Mouse (Mus musculus) neutrophil, adult 5-6 weeks (primary cell): ENCODE measurements at regions not wholly inside any gene's neighbourhood (a gene's known extent, or its start where the extent isn't known, plus 50 kb on each side); places are given as distances from the start of the nearest gene placed in this dataset.

ENCODE experiments used
- ATAC-seq: fragments of 151-379, 151-347 bp; 2 replicates; pipeline ENCODE4 v1.8.0; 2017; ENCODE audit warnings: mild to moderate bottlenecking, moderate TSS enrichment; ENCODE audit not compliant: insufficient number of reproducible peaks, poor library complexity, low FRiP score, severe bottlenecking; ENCODE audit errors: extremely low read depth

GRCm38 (mm10) chr15:24827881-24828280 lies 585.7 kb downstream of the Basp1 start:
- no peak for ATAC-seq

DNA sequence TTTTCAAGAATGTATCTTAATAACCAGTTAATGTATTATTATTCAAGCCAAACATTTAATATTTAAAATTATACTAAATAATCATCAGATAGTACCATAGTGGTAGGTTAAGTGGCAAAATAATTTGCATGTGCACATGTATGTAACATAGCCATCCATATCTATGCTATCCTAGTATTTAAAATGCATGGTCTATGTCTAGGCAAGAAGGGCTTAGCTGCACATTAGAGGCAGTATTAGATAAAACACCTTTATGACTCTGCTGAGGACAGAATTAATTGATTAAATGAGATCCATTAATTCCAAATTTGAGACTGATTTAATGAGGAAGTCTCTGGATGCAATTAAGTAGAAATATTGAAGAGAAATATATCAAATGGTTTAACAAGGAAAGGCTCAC lies 586.3 kb downstream of the Basp1 start:
- no peak for ATAC-seq

GRCm38 (mm10) chr15:24796836-24797235 lies 616.7 kb downstream of the Basp1 start:
- no peak for ATAC-seq

GRCm38 (mm10) chr15:24793381-24793780 lies 620.2 kb downstream of the Basp1 start:
- no peak for ATAC-seq

DNA sequence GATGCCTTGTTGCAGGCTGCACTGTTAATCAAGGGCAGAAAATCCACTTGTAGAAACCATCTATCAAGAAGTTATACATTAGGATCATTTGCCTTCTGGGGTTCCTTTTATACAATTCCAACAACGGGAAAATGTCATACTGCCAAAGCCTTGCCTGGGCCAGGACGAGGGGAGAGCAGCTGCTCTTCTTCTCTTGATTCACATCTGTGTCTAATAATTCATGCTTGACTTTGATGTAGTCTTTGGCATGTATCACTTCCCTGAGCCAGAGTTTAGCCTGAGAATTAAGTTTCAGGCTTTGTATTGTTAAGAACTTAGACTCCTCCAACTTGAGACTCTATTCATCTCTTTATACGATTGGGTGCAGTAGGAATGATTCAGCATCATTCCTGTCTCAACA lies 627.2 kb downstream of the Basp1 start:
- ATAC-seq = no peak

DNA sequence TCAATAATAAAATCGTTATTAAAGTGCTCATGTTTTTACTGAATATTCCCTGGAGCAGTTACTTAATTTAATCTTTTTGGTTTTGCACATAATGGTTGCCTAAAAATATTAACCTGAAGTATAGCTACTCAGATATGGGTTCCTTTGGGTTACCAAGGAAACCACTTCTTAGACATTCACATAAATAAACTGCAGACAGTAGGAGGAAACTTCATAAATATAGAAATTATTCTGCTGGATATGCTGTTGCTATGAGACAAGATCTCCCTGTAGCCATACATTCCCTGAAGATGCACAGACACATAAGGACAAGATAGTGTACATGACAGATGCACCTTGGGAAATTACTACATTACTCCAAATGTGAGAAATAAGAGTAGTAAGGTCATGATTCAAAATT lies 635.3 kb downstream of the Basp1 start:
- ATAC-seq = no peak

- no peak for ATAC-seq
These were observed 661.9 kb downstream of the Basp1 start for GRCm38 (mm10) chr15:24751480-24752157.

DNA sequence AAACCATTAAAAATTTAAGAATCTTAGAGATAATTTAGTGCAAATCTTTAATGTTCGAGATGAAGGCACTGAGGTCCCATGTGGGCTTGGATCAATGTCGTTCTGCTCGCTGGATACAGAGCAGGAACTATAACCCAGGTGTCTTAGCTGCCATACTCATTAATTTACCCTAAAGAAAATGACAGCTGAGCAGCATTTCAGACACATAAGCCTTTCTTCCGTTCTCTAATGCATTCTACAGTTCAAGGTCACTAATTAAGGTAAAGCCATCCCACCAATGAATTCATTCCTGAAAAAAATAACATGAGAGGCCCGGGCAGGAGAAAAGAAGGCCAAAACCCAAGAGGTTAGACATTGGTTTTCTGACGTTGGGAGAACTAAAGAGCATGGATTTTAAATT lies 670.3 kb downstream of the Basp1 start:
- ATAC-seq = no peak

DNA sequence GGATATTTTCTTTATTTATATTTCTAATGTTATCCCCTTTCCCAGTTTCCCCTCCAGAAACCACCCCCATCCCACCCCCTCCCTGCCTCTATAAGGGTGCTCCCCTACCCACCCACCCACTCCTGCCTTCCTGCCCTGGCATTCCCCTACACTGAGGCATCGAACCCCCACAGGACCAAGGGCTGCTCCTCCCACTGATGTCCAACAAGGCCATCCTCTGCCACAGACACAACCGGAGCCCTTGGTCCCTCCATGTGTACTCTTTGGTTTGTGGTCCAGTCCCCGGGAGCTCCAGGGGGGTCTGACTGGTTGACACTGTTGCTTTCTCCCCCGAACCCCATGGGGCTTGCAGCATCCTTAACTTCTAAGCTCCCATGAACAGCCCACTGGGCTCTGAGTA lies 688.4 kb downstream of the Basp1 start:
- no peak for ATAC-seq

DNA sequence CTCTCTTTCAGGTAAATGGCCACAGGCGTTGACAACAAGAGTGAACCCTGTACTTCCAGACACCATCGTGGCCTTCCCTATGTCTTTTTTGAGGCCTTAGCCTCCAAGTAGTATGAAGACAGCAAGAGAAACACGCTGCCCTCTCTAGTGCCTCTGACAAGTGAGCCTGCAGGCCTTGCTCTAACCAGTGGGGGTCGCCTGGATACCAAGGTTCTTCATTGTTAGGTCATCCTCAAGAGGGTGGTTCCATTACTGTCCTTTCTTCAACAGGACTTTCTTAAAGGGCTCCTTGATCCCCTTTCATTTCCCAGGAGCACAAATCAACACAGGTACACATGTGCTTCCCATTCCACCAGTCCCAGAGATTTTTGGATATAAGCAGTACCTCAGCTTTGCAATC lies 688.9 kb downstream of the Basp1 start:
- no peak for ATAC-seq

- no peak for ATAC-seq
These were observed 693.2 kb downstream of the Basp1 start for GRCm38 (mm10) chr15:24720346-24720745.

- ATAC-seq = no peak
These were observed 731.4 kb downstream of the Basp1 start for GRCm38 (mm10) chr15:24682167-24682566.

- no peak for ATAC-seq
These were observed 764.6 kb downstream of the Basp1 start for GRCm38 (mm10) chr15:24648938-24649337.

- ATAC-seq = no peak
These were observed 777.9 kb downstream of the Basp1 start for GRCm38 (mm10) chr15:24635620-24636019.

- ATAC-seq = no peak
These were observed 817.3 kb downstream of the Basp1 start for GRCm38 (mm10) chr15:24596242-24596641.

GRCm38 (mm10) chr15:24588943-24589342 lies 824.6 kb downstream of the Basp1 start:
- ATAC-seq = no peak

DNA sequence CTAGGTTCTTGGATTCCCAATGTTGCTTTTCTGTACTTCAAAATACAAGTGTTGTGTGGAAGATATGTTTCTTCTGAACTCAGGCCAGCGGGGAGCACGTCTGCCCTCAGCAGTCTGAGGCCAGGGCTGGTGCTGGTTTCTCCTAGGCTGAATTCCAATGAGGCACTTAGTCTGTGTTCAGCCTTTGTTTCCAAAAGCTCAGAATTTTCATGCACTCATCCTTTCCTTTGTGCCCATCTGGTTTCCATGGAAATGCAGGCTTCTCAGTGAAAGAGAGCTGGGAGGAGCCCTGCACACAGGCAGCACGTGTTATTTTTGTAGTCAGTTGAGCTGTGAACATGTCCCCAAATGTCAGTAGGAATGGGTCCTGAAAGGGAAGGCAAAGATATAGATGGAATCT lies 846.6 kb downstream of the Basp1 start:
- ATAC-seq = no peak

- no peak for ATAC-seq
These were observed 856.8 kb downstream of the Basp1 start for GRCm38 (mm10) chr15:24556806-24557205.

GRCm38 (mm10) chr15:24550108-24550507 lies 863.5 kb downstream of the Basp1 start:
- no peak for ATAC-seq

DNA sequence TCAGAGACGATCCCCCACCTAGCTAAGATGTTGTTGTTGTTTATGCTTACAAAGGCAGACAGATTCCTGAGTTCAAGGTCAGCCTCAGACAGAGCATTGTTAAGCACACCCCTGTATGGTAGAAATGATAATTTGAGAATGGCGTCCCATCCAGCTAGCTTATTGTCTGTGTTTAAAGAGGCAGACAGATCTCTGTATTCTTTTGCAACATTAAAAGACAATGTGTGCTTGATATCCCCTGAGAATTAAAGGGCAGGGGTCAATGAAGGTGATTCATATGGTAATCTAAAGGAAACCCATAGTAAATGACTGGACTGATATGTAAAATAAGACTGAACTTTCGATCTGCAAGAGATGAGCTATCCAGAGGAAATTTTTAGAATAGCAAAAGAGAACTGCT lies 883.5 kb downstream of the Basp1 start:
- no peak for ATAC-seq

- ATAC-seq = no peak
These were observed 886.2 kb downstream of the Basp1 start for GRCm38 (mm10) chr15:24527379-24527778.
